Mouse (Mus musculus) thymus, adult 2 months (tissue): ENCODE measurements around the gene Tars2.

Experiments used
- CTCF ChIP-seq: fragments of 200-500 bp; IDR thresholded peaks from 2 replicates; pipeline ENCODE4 v1.5.1; 2012; ENCODE audit warnings: mild to moderate bottlenecking, control low read depth, low read length, moderate library complexity, borderline replicate concordance; ENCODE audit not compliant: control insufficient read depth, poor library complexity, insufficient read depth; ENCODE audit errors: extremely low read depth
- POLR2A ChIP-seq: fragments of 200-500 bp; IDR thresholded peaks from 2 replicates; pipeline ENCODE4 v1.6.1; 2012; ENCODE audit warnings: mild to moderate bottlenecking, low read length, control low read depth, moderate library complexity; ENCODE audit not compliant: control insufficient read depth, poor library complexity, insufficient read depth; ENCODE audit errors: extremely low read depth

DNA sequence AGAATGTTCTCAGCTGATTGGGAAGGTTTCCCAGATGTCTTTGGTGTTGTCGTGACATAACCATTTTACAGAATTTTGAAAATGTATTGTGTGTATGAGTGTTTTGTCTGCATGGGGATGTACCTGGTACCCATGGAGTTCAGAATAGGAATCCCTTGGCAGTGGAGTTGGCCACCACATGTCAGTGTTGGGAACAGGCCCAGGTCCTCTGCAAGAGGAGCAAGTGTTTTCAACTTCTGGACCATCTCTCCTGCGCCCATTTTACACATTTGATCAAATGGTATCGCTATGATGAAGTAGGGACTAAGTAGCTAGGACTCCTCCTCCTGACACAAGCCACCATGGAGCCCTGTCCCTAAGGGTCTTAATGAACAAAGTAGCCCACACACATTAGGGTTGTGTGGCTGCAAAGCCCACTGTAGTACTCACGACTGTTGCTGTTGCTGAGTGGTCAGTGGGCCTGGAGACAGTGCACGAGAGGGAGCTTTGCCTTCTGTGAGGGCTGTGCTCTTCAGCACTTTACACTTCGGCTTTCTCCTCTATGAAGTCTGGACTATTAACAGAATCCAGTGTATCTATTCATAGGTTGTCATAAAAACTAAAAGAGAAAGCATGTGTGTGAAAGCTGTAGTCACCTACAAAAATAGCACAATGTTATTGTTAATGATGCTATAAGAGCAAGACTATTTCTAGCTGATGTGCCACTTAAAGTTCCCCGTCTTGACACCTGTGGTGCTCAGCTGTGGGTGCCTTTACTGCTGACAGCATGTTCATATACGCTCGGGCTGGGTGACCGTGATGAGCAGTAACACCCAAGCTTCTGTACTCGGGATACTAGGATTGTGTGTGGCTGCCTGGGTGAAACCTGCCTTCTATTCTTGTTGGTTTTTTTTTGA lies 65.0 kb downstream of the Tars2 start:
- TF ChIP-seq POLR2A (no peak), CTCF (no peak)
